Mouse (Mus musculus): ENCODE measurements around the gene Olfr1019. TPM values are rescaled to one million over a fixed set of nuclear protein-coding genes. Genes with fewer than 3 reads are reported as not detected.

Gene Olfr1019
- not detected in 2 replicates for polyA plus RNA-seq (2016; fragmentation: Nextera tagmentation; extraction: Ambion mirVana)

DNA sequence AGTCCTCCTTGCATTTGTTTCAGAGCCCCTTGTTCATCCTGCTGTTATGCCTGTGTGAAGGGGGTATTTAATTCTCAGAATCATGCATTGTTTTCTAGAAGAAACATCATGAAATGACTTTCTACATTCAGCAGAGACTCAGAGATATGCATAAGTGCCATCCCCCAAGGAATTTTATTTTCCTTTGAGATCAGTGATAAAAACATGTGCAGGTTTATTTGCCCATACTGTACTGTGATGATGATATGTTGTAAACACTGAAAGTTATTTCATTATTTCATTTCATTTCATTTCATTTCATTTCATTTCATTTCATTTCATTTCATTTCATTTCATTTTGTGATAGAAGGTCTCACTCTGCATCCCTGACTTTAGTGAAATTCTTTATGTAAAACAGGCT is at the start of gene Olfr1019:
Gene Olfr1019, minus strand, starts transcription at position 101 of the 400 bp plus-strand sequence.
- H3K4me3 ChIP-seq (replicated peaks): no peak within 1 kb of the TSS
- no peak within 1 kb of the TSS for H3K9ac ChIP-seq (replicated peaks)
- H3K36me3 ChIP-seq: no peaks in the 10 kb centered on the region
- H3K4me2 ChIP-seq: no peak within 1 kb of the TSS
- no peaks in the 10 kb centered on the region for H3K4me1 ChIP-seq (replicated peaks)
- H3K27ac ChIP-seq: no peak within 1 kb of the TSS
- no peaks in the 10 kb centered on the region for H3K27me3 ChIP-seq
- H3K9me3 ChIP-seq: no peaks in the 10 kb centered on the region
- no peak for ATAC-seq (ENCODE audit: insufficient number of reproducible peaks, insufficient read depth, low FRiP score, low TSS enrichment, low read depth)

DNA sequence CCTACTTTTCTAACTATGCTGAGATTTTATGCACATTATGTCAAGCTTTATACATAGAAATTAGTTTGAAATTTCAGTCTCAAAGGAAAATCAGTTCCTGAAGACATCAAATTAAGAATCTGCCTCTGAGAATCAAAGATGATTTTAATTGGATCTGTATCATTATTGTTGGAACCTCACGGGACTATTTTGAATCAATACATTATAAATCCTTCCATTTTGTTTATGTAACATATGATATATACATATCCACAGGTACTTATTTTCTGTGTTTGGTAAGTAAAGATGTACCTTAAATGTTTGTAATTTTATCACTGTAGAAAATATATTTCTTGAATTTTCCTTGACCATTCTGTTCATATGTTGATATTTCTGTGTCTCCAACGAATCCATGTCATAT is 40.1 kb upstream of the Olfr1019 start, which contains the start of gene Olfr1023:
Gene Olfr1023, plus strand, starts transcription at position 301 of the 400 bp plus-strand sequence.
- H3K9me3 ChIP-seq: no peaks in the 10 kb centered on the region
- ATAC-seq (ENCODE audit: insufficient number of reproducible peaks, insufficient read depth, low FRiP score, low TSS enrichment, low read depth): no peak
- no peak within 1 kb of the TSS for H3K4me2 ChIP-seq
- H3K27me3 ChIP-seq: no peaks in the 10 kb centered on the region
- 69% methylated on average over 2 of the region's 2 CpGs for WGBS
- no peak within 1 kb of the TSS for H3K9ac ChIP-seq (replicated peaks)
- H3K4me3 ChIP-seq (replicated peaks): no peak within 1 kb of the TSS
- no peak within 1 kb of the TSS for H3K27ac ChIP-seq
- no peaks in the 10 kb centered on the region for H3K4me1 ChIP-seq (replicated peaks)
- H3K36me3 ChIP-seq: no peaks in the 10 kb centered on the region

DNA sequence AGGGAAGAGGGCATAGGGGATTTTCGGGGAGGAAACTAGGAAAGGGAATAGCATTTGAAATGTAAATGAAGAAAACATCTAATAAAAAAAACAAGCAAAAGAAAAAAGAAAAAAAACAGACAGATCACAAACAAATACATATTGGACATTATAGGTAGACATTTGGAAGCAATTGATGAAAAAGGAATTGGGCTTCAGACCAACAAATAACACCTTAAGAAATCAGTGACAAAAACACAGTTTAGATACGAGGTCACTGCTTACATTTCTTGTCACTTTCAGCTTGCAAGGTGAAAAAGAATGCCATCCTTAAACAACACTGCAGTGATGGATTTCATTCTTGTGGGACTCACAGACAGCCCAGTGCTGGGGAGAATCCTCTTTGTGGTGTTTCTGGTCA is 23.0 kb upstream of the Olfr1019 start, which contains the start of gene Olfr1022:
Gene Olfr1022, plus strand, starts transcription at position 301 of the 400 bp plus-strand sequence.
- no peaks in the 10 kb centered on the region for H3K4me1 ChIP-seq (replicated peaks)
- H3K27ac ChIP-seq: no peak within 1 kb of the TSS
- no peak within 1 kb of the TSS for H3K4me3 ChIP-seq (replicated peaks)
- WGBS: 61% methylated on average over 2 of the region's 2 CpGs
- H3K9me3 ChIP-seq: no peaks in the 10 kb centered on the region
- no peaks in the 10 kb centered on the region for H3K36me3 ChIP-seq
- H3K9ac ChIP-seq (replicated peaks): no peak within 1 kb of the TSS
- H3K4me2 ChIP-seq: no peak within 1 kb of the TSS
- no peak for ATAC-seq (ENCODE audit: insufficient number of reproducible peaks, insufficient read depth, low FRiP score, low TSS enrichment, low read depth)
- no peaks in the 10 kb centered on the region for H3K27me3 ChIP-seq

DNA sequence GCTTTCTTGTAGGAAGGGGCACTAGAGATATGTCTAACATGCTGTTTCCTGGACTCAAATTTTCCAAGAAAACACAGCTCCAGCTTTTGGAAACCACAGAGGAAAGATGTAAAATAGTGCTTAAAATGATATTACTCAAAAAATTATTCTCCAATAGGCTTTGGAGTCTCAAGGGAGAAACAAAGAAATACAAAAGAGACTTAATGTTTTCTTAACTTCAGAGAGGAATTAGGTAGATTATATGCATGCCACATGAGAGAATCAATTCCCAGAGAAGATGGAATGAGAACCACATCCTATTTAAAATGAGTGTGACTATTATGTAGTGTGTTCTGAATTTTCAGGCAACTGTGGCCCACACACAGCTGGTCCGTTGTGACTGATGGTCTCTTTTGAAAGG is 1.4 kb upstream of the Olfr1019 start, which contains the start of gene Olfr1020:
Gene Olfr1020, plus strand, starts transcription at position 301 of the 400 bp plus-strand sequence.
- H3K9ac ChIP-seq (replicated peaks): no peak within 1 kb of the TSS
- no peaks in the 10 kb centered on the region for H3K4me1 ChIP-seq (replicated peaks)
- no peak for ATAC-seq (ENCODE audit: insufficient number of reproducible peaks, insufficient read depth, low FRiP score, low TSS enrichment, low read depth)
- no peak within 1 kb of the TSS for H3K4me3 ChIP-seq (replicated peaks)
- no peaks in the 10 kb centered on the region for H3K36me3 ChIP-seq
- H3K27ac ChIP-seq: no peak within 1 kb of the TSS
- H3K4me2 ChIP-seq: no peak within 1 kb of the TSS
- no peaks in the 10 kb centered on the region for H3K27me3 ChIP-seq
- H3K9me3 ChIP-seq: no peaks in the 10 kb centered on the region
- 84% methylated on average over 1 of the region's 1 CpGs for WGBS

DNA sequence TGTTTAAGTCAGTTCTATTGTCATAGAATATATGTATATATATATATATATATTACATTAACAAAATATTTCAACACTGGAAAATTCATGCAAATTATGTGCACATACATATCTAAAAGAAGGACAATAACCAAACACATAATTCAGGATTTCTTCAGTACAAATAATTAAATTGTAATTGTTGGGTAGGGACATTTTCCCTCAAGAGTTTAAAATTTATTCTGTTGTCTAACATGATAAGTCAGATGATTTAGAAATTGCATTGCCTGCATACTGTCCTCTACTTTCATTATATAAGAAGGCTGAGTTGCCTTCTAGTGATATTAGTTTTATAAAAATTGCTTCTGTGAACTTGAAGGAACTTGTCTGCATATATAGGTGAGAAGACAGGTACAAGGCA is 27.1 kb downstream of the Olfr1019 start, which contains the start of gene Olfr1018:
Gene Olfr1018, plus strand, starts transcription at position 301 of the 400 bp plus-strand sequence.
- H3K4me1 ChIP-seq (replicated peaks): no peaks in the 10 kb centered on the region
- H3K9ac ChIP-seq (replicated peaks): no peak within 1 kb of the TSS
- no peak within 1 kb of the TSS for H3K4me2 ChIP-seq
- no peak within 1 kb of the TSS for H3K27ac ChIP-seq
- H3K36me3 ChIP-seq: no peaks in the 10 kb centered on the region
- no peaks in the 10 kb centered on the region for H3K9me3 ChIP-seq
- H3K4me3 ChIP-seq (replicated peaks): no peak within 1 kb of the TSS
- ATAC-seq (ENCODE audit: insufficient number of reproducible peaks, insufficient read depth, low FRiP score, low TSS enrichment, low read depth): no peak
- H3K27me3 ChIP-seq: no peaks in the 10 kb centered on the region

DNA sequence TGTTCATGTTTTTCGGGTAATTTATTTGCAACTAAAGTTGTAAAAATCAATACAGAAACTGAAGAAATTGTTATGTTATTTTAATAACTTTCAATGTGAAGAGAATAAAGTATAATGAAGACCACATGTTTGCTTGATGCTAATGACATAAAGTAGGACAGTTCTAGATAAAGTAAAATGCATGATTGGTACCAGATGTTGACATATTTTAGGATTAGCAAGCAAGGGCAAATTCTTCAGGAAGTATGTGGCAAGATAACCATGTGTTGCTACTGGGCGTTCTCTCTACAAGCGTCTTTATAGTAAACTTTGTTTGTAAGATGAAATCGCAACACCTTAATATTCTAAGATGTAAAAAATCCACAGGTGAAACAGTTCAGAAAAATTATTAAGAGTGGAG is 40.8 kb downstream of the Olfr1019 start:
- H3K27ac ChIP-seq: no peak overlapping the region
- H3K9me3 ChIP-seq: no peaks in the 10 kb centered on the region
- ATAC-seq (ENCODE audit: insufficient number of reproducible peaks, insufficient read depth, low FRiP score, low TSS enrichment, low read depth): no peak
- H3K4me3 ChIP-seq (replicated peaks): no peak overlapping the region
- H3K27me3 ChIP-seq: no peaks in the 10 kb centered on the region
- 58% methylated on average over 4 of the region's 4 CpGs for WGBS
- no peaks in the 10 kb centered on the region for H3K36me3 ChIP-seq
- no peak overlapping the region for H3K9ac ChIP-seq (replicated peaks)
- no peak overlapping the region for H3K4me2 ChIP-seq
- H3K4me1 ChIP-seq (replicated peaks): no peaks in the 10 kb centered on the region

DNA sequence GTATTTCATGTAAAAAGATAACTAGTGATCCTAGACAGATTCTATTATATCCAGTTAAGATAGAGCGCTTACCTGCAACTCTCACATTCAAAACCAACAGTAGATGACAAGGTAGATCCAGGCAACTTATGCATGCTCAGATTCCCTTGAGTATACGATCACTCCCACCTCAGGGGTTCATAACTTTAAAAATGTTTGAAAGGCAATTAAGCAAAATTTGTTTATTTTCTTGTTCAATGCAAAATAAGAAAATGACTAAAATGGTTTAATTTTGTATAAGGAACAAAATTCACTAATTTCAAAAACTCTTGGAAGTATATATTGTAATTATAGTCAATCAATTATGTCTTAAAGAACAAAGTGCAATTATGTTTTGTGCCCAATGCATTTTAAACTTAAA is 42.8 kb downstream of the Olfr1019 start, which contains the start of gene Olfr1016:
Gene Olfr1016, minus strand, starts transcription at position 101 of the 400 bp plus-strand sequence.
- Histone ChIP-seq H3K4me3 (replicated peaks) (no peak within 1 kb of the TSS), H3K4me2 (no peak within 1 kb of the TSS), H3K9ac (replicated peaks) (no peak within 1 kb of the TSS), H3K27ac (no peak within 1 kb of the TSS), H3K9me3 (no peaks in the 10 kb centered on the region), H3K4me1 (replicated peaks) (no peaks in the 10 kb centered on the region), H3K36me3 (no peaks in the 10 kb centered on the region), H3K27me3 (no peaks in the 10 kb centered on the region)
- no peak for ATAC-seq (ENCODE audit: insufficient number of reproducible peaks, insufficient read depth, low FRiP score, low TSS enrichment, low read depth)
- 90% methylated on average over 2 of the region's 2 CpGs for WGBS

DNA sequence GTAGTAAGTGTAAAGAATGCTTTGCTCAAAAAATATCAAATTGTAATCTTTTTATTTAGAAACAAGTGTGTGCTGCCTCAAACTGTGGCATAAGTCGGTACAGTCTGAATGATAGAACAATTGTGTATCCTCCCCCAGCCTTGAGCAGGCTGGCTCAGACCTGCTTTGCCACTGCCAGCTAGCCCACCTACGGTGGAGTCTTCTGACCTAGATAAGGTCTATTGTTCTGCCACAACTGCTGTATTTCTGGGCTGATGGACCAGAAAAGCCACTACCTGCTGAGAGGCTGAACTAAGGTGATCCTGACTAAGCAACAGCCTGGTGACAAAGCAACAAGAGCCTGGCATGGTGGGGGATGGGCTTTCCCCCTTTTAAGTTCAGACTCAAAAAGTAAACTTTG is 53.0 kb downstream of the Olfr1019 start:
- H3K9me3 ChIP-seq: no peaks in the 10 kb centered on the region
- H3K36me3 ChIP-seq: no peaks in the 10 kb centered on the region

More for the DNA sequence above, 53.0 kb downstream of the Olfr1019 start:
- H3K9ac ChIP-seq (replicated peaks): no peak overlapping the region
- no peak overlapping the region for H3K4me3 ChIP-seq (replicated peaks)
- ATAC-seq (ENCODE audit: insufficient number of reproducible peaks, insufficient read depth, low FRiP score, low TSS enrichment, low read depth): no peak
- H3K27ac ChIP-seq: no peak overlapping the region
- no peak overlapping the region for H3K4me2 ChIP-seq
- no peaks in the 10 kb centered on the region for H3K4me1 ChIP-seq (replicated peaks)
- H3K27me3 ChIP-seq: no peaks in the 10 kb centered on the region
- 69% methylated on average over 2 of the region's 2 CpGs for WGBS

Other genes with a start within 250 kb of the Olfr1019 start
- not detected in 2 replicates for gene Olfr1000, start 233.6 kb downstream of the Olfr1019 start, polyA plus RNA-seq (2016; fragmentation: Nextera tagmentation; extraction: Ambion mirVana)
- gene Olfr1002, start 194.8 kb downstream of the Olfr1019 start, polyA plus RNA-seq (2016; fragmentation: Nextera tagmentation; extraction: Ambion mirVana): not detected in 2 replicates
- gene Olfr154, start 181.0 kb downstream of the Olfr1019 start, polyA plus RNA-seq (2016; fragmentation: Nextera tagmentation; extraction: Ambion mirVana): not detected in 2 replicates
- gene Olfr1006, start 166.7 kb downstream of the Olfr1019 start, polyA plus RNA-seq (2016; fragmentation: Nextera tagmentation; extraction: Ambion mirVana): not detected in 2 replicates
- not detected in 2 replicates for gene Olfr1008, start 156.1 kb downstream of the Olfr1019 start, polyA plus RNA-seq (2016; fragmentation: Nextera tagmentation; extraction: Ambion mirVana)
- not detected in 2 replicates for gene Olfr1009, start 130.1 kb downstream of the Olfr1019 start, polyA plus RNA-seq (2016; fragmentation: Nextera tagmentation; extraction: Ambion mirVana)
- not detected in 2 replicates for gene Olfr1012, start 82.7 kb downstream of the Olfr1019 start, polyA plus RNA-seq (2016; fragmentation: Nextera tagmentation; extraction: Ambion mirVana)
- not detected in 2 replicates for gene Olfr1013, start 78.4 kb downstream of the Olfr1019 start, polyA plus RNA-seq (2016; fragmentation: Nextera tagmentation; extraction: Ambion mirVana)
- not detected in 2 replicates for gene Olfr1014, start 72.8 kb downstream of the Olfr1019 start, polyA plus RNA-seq (2016; fragmentation: Nextera tagmentation; extraction: Ambion mirVana)
- not detected in 2 replicates for gene Olfr1015, start 63.5 kb downstream of the Olfr1019 start, polyA plus RNA-seq (2016; fragmentation: Nextera tagmentation; extraction: Ambion mirVana)
- gene Olfr1016, start 42.9 kb downstream of the Olfr1019 start, polyA plus RNA-seq (2016; fragmentation: Nextera tagmentation; extraction: Ambion mirVana): not detected in 2 replicates
- not detected in 2 replicates for gene Olfr1018, start 27.0 kb downstream of the Olfr1019 start, polyA plus RNA-seq (2016; fragmentation: Nextera tagmentation; extraction: Ambion mirVana)
- gene Olfr1020, start 1.5 kb upstream of the Olfr1019 start, polyA plus RNA-seq (2016; fragmentation: Nextera tagmentation; extraction: Ambion mirVana): not detected in 2 replicates
- not detected in 2 replicates for gene Olfr1022, start 23.1 kb upstream of the Olfr1019 start, polyA plus RNA-seq (2016; fragmentation: Nextera tagmentation; extraction: Ambion mirVana)
- not detected in 2 replicates for gene Olfr1023, start 40.2 kb upstream of the Olfr1019 start, polyA plus RNA-seq (2016; fragmentation: Nextera tagmentation; extraction: Ambion mirVana)
- not detected in 2 replicates for gene Olfr1024, start 59.6 kb upstream of the Olfr1019 start, polyA plus RNA-seq (2016; fragmentation: Nextera tagmentation; extraction: Ambion mirVana)
- not detected in 2 replicates for gene Olfr1025-ps1, start 69.7 kb upstream of the Olfr1019 start, polyA plus RNA-seq (2016; fragmentation: Nextera tagmentation; extraction: Ambion mirVana)
- gene Olfr1026, start 76.1 kb upstream of the Olfr1019 start, polyA plus RNA-seq (2016; fragmentation: Nextera tagmentation; extraction: Ambion mirVana): not detected in 2 replicates
- not detected in 2 replicates for gene Olfr1028, start 105.0 kb upstream of the Olfr1019 start, polyA plus RNA-seq (2016; fragmentation: Nextera tagmentation; extraction: Ambion mirVana)
- gene Olfr1029, start 128.4 kb upstream of the Olfr1019 start, polyA plus RNA-seq (2016; fragmentation: Nextera tagmentation; extraction: Ambion mirVana): not detected in 2 replicates
- not detected in 2 replicates for gene Olfr1030, start 133.8 kb upstream of the Olfr1019 start, polyA plus RNA-seq (2016; fragmentation: Nextera tagmentation; extraction: Ambion mirVana)
- gene Olfr1031, start 144.8 kb upstream of the Olfr1019 start, polyA plus RNA-seq (2016; fragmentation: Nextera tagmentation; extraction: Ambion mirVana): not detected in 2 replicates
- not detected in 2 replicates for gene Olfr1032, start 160.1 kb upstream of the Olfr1019 start, polyA plus RNA-seq (2016; fragmentation: Nextera tagmentation; extraction: Ambion mirVana)
- not detected in 2 replicates for gene Olfr1033, start 175.2 kb upstream of the Olfr1019 start, polyA plus RNA-seq (2016; fragmentation: Nextera tagmentation; extraction: Ambion mirVana)
- 0.04 TPM in 1 of 2 replicates, not detected in the other for gene Olfr1034, start 200.4 kb upstream of the Olfr1019 start, polyA plus RNA-seq (2016; fragmentation: Nextera tagmentation; extraction: Ambion mirVana)
- gene Olfr1036, start 228.5 kb upstream of the Olfr1019 start, polyA plus RNA-seq (2016; fragmentation: Nextera tagmentation; extraction: Ambion mirVana): not detected in 2 replicates
- not detected in 2 replicates for gene Olfr1037, start 241.9 kb upstream of the Olfr1019 start, polyA plus RNA-seq (2016; fragmentation: Nextera tagmentation; extraction: Ambion mirVana)

All from limb, embryonic 12.5 days (tissue).